Mouse (Mus musculus): ENCODE measurements around the gene Fam184b. TPM values are rescaled to one million over a fixed set of nuclear protein-coding genes. Genes with fewer than 3 reads are reported as not detected.

Gene Fam184b
- polyA plus RNA-seq, 1 experiment from 2014 or later, result 9.6 TPM

- Histone ChIP-seq H3K4me1 (ENCODE audit: control insufficient read depth, insufficient read depth, low read length) (0 out of 2 replicates have a peak, but pooled peaks cover 8% of the 10 kb centered on the region), H3K9me3 (ENCODE audit: control insufficient read depth, low read length) (no peaks in the 10 kb centered on the region), H3K27ac (ENCODE audit: low read depth, low read length) (no peak within 1 kb of the TSS), H3K27me3 (ENCODE audit: control insufficient read depth, insufficient read depth, low read length) (no peaks in the 10 kb centered on the region), H3K36me3 (ENCODE audit: control insufficient read depth, insufficient read depth, low read length) (no peaks in the 10 kb centered on the region), H3K9ac (replicated peaks; ENCODE audit: low read depth, low read length) (peak within 1 kb of the TSS; percentile 68), H3K4me3 (ENCODE audit: low read depth, low read length) (peak within 1 kb of the TSS; percentile 51), H3K4me2 (ENCODE audit: low read depth, low read length) (peak within 1 kb of the TSS; percentile 71)
- under 1% methylated on average over 78 of the region's 78 CpGs for WGBS
- ATAC-seq (ENCODE audit: low read depth), result peak; percentile 96
Observed at GRCm38 (mm10) chr5:45493191-45494092, 146.0 kb downstream of the Fam184b start, which contains the start of gene Lap3. Gene Lap3, plus strand, starts transcription at chr5:45493374.

- Histone ChIP-seq H3K27me3 (ENCODE audit: control insufficient read depth, insufficient read depth, low read length) (no peaks in the 10 kb centered on the region), H3K4me2 (ENCODE audit: low read depth, low read length) (no peak overlapping the region), H3K27ac (ENCODE audit: low read depth, low read length) (no peak overlapping the region), H3K36me3 (ENCODE audit: control insufficient read depth, insufficient read depth, low read length) (no peaks in the 10 kb centered on the region), H3K4me3 (ENCODE audit: low read depth, low read length) (no peak overlapping the region), H3K4me1 (ENCODE audit: control insufficient read depth, insufficient read depth, low read length) (0 out of 2 replicates have a peak, but pooled peaks cover 8% of the 10 kb centered on the region), H3K9me3 (ENCODE audit: control insufficient read depth, low read length) (no peaks in the 10 kb centered on the region), H3K9ac (replicated peaks; ENCODE audit: low read depth, low read length) (no peak overlapping the region)
- no peak for ATAC-seq (ENCODE audit: low read depth)
- WGBS, result 71% methylated on average over 4 of the region's 4 CpGs
Observed at GRCm38 (mm10) chr5:45491776-45492175, 147.6 kb downstream of the Fam184b start.

GRCm38 (mm10) chr5:45483654-45484053 lies 155.8 kb downstream of the Fam184b start:
- H3K36me3 ChIP-seq (ENCODE audit: control insufficient read depth, insufficient read depth, low read length), result no peaks in the 10 kb centered on the region
- no peak overlapping the region for H3K4me3 ChIP-seq (ENCODE audit: low read depth, low read length)
- no peak overlapping the region for H3K9ac ChIP-seq (replicated peaks; ENCODE audit: low read depth, low read length)
- H3K9me3 ChIP-seq (ENCODE audit: control insufficient read depth, low read length), result no peaks in the 10 kb centered on the region
- no peaks in the 10 kb centered on the region for H3K4me1 ChIP-seq (ENCODE audit: control insufficient read depth, insufficient read depth, low read length)
- H3K27ac ChIP-seq (ENCODE audit: low read depth, low read length), result no peak overlapping the region
- no peak for ATAC-seq (ENCODE audit: low read depth)
- no peak overlapping the region for H3K4me2 ChIP-seq (ENCODE audit: low read depth, low read length)
- WGBS, result 93% methylated on average over 1 of the region's 1 CpGs
- no peaks in the 10 kb centered on the region for H3K27me3 ChIP-seq (ENCODE audit: control insufficient read depth, insufficient read depth, low read length)

GRCm38 (mm10) chr5:45482607-45483006 lies 156.8 kb downstream of the Fam184b start:
- Histone ChIP-seq H3K4me2 (ENCODE audit: low read depth, low read length) (no peak overlapping the region), H3K27ac (ENCODE audit: low read depth, low read length) (no peak overlapping the region), H3K4me3 (ENCODE audit: low read depth, low read length) (no peak overlapping the region), H3K9ac (replicated peaks; ENCODE audit: low read depth, low read length) (no peak overlapping the region), H3K27me3 (ENCODE audit: control insufficient read depth, insufficient read depth, low read length) (no peaks in the 10 kb centered on the region), H3K4me1 (ENCODE audit: control insufficient read depth, insufficient read depth, low read length) (no peaks in the 10 kb centered on the region), H3K36me3 (ENCODE audit: control insufficient read depth, insufficient read depth, low read length) (no peaks in the 10 kb centered on the region), H3K9me3 (ENCODE audit: control insufficient read depth, low read length) (no peaks in the 10 kb centered on the region)
- WGBS, result 92% methylated on average over 3 of the region's 3 CpGs
- ATAC-seq (ENCODE audit: low read depth), result no peak

- H3K4me2 ChIP-seq (ENCODE audit: low read depth, low read length), result no peak overlapping the region
- H3K27me3 ChIP-seq (ENCODE audit: control insufficient read depth, insufficient read depth, low read length), result no peaks in the 10 kb centered on the region
- no peak overlapping the region for H3K4me3 ChIP-seq (ENCODE audit: low read depth, low read length)
- no peak overlapping the region for H3K27ac ChIP-seq (ENCODE audit: low read depth, low read length)
- H3K36me3 ChIP-seq (ENCODE audit: control insufficient read depth, insufficient read depth, low read length), result no peaks in the 10 kb centered on the region
- H3K4me1 ChIP-seq (ENCODE audit: control insufficient read depth, insufficient read depth, low read length), result no peaks in the 10 kb centered on the region
- H3K9ac ChIP-seq (replicated peaks; ENCODE audit: low read depth, low read length), result no peak overlapping the region
- ATAC-seq (ENCODE audit: low read depth), result no peak
- H3K9me3 ChIP-seq (ENCODE audit: control insufficient read depth, low read length), result no peaks in the 10 kb centered on the region
- WGBS, result 88% methylated on average over 2 of the region's 2 CpGs
Observed at GRCm38 (mm10) chr5:45481125-45481524, 158.3 kb downstream of the Fam184b start.

GRCm38 (mm10) chr5:45480066-45480465 lies 159.3 kb downstream of the Fam184b start:
- no peak overlapping the region for H3K4me3 ChIP-seq (ENCODE audit: low read depth, low read length)
- no peaks in the 10 kb centered on the region for H3K4me1 ChIP-seq (ENCODE audit: control insufficient read depth, insufficient read depth, low read length)
- H3K9me3 ChIP-seq (ENCODE audit: control insufficient read depth, low read length), result no peaks in the 10 kb centered on the region
- no peak overlapping the region for H3K27ac ChIP-seq (ENCODE audit: low read depth, low read length)
- WGBS, result 93% methylated on average over 1 of the region's 1 CpGs
- H3K9ac ChIP-seq (replicated peaks; ENCODE audit: low read depth, low read length), result no peak overlapping the region
- H3K27me3 ChIP-seq (ENCODE audit: control insufficient read depth, insufficient read depth, low read length), result no peaks in the 10 kb centered on the region
- no peaks in the 10 kb centered on the region for H3K36me3 ChIP-seq (ENCODE audit: control insufficient read depth, insufficient read depth, low read length)
- no peak for ATAC-seq (ENCODE audit: low read depth)
- no peak overlapping the region for H3K4me2 ChIP-seq (ENCODE audit: low read depth, low read length)

Other genes starting within 250 kb of the Fam184b start
- 104 TPM in 2 replicates for gene Qdpr, start 189.4 kb downstream of the Fam184b start, polyA plus RNA-seq (2014; fragmentation: Nextera tagmentation; extraction: Ambion mirVana)
- gene Clrn2, start 185.9 kb downstream of the Fam184b start, polyA plus RNA-seq (2014; fragmentation: Nextera tagmentation; extraction: Ambion mirVana), result 0.30 TPM in 1 of 2 replicates, not detected in the other
- gene Lap3, start 146.2 kb downstream of the Fam184b start, polyA plus RNA-seq (2014; fragmentation: Nextera tagmentation; extraction: Ambion mirVana), result 31.9 and 36.4 TPM in 2 replicates
- gene Med28, start 119.4 kb downstream of the Fam184b start, polyA plus RNA-seq (2014; fragmentation: Nextera tagmentation; extraction: Ambion mirVana), result 242 and 251 TPM in 2 replicates
- 3.5 and 5.4 TPM in 2 replicates for gene Ncapg, start 30.3 kb upstream of the Fam184b start, polyA plus RNA-seq (2014; fragmentation: Nextera tagmentation; extraction: Ambion mirVana)
- 69.5 and 79.8 TPM in 2 replicates for gene Lcorl, start 218.0 kb upstream of the Fam184b start, polyA plus RNA-seq (2014; fragmentation: Nextera tagmentation; extraction: Ambion mirVana)

Data from neural tube, embryonic 14.5 days (tissue).